Mouse (Mus musculus) G1E (cell line): Measurements from ENCODE around the gene Lima1.

Experiments
- CTCF ChIP-seq: IDR thresholded peaks from 2 replicates; pipeline ENCODE4 v1.5.1; 2012; ENCODE audit warnings: low read depth, low read length, inconsistent platforms, mixed read lengths
- GATA1 ChIP-seq: IDR thresholded peaks from 2 replicates; pipeline ENCODE4 v1.6.1; 2012; ENCODE audit warnings: borderline replicate concordance, low read length, inconsistent platforms, mixed read lengths

DNA sequence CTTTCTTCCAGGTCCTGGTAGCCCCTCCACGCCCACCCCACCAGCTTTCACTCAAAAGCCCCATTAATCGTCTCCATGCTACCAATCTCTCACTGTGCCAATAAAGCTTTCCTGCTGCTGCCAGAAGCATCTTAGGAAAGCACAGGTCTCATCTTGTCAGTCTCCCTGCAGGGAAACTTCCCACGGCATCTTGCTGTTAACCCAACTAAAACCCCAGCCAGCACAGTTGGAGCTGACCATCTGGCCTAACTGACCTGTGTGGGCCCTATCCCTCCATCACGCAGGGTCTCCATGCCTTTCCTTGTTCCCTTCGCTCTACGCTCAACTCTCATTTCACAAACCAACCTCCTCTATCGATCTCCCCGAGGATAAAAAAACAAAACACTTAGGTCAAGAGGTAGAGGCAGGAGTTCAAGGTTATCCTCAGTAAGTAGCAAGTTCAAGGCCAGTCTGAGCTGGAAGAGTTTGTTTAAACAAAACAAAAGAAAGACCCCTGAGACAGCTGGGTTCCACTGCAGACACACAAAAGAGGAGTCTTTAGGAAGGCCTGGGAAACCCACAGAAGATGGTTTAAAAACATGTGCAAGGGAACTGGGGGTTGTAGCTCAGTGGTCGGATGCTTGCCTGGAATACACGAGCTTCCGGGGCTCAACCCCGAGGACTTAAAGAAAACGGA lies 36.0 kb downstream of the Lima1 start:
- TF ChIP-seq CTCF (no peak), GATA1 (no peak)
